Mouse (Mus musculus) G1E-ER4 (cell line): ENCODE data around the gene Gm3182. TPM values are rescaled to one million over a fixed set of nuclear protein-coding genes. Genes with fewer than 3 reads are reported as not detected.
"Not testable (repeated sequence)": the region's sequence is repeated elsewhere in the genome, so short reads cannot be mapped to it uniquely, and the experiment has no call there.

Source experiments
- GATA1 ChIP-seq: IDR thresholded peaks from one replicate; pipeline ENCODE4 v1.8.0; 2012; ENCODE audit warnings: low read length, inconsistent platforms
- polyA plus RNA-seq: library from polyadenylated mRNA; stranded (reverse); fragments of >175 nt; gene quantifications from 2 replicates; pipeline ENCODE4 v1.2.3, GENCODE M21; 2012

Gm3182 gene
- polyA plus RNA-seq, result not detected in 2 replicates

GRCm38 (mm10) chr14:4481445-4481844, at the start of gene Gm3182:
Gene Gm3182, plus strand, starts transcription at chr14:4481745.
- TF ChIP-seq GATA1, result not testable (repeated sequence)

Other genes with a start within 250 kb of the Gm3182 start
- gene Gm3138, start 232.1 kb upstream of the Gm3182 start, polyA plus RNA-seq, result not detected in 2 replicates
- not detected in 2 replicates for gene Gm3149, start 164.5 kb upstream of the Gm3182 start, polyA plus RNA-seq
- gene 2610042L04Rik, start 147.0 kb upstream of the Gm3182 start, polyA plus RNA-seq, result not detected in 2 replicates
- not detected in 2 replicates for gene Gm3159, start 84.2 kb upstream of the Gm3182 start, polyA plus RNA-seq
- gene Gm3164, start 66.3 kb upstream of the Gm3182 start, polyA plus RNA-seq, result not detected in 2 replicates
- gene Gm3173, start 50.8 kb upstream of the Gm3182 start, polyA plus RNA-seq, result not detected in 2 replicates
- gene Gm3047, start 73.7 kb downstream of the Gm3182 start, polyA plus RNA-seq, result not detected in 2 replicates
- not detected in 2 replicates for gene Gm8159, start 150.6 kb downstream of the Gm3182 start, polyA plus RNA-seq
- gene Gm3239, start 182.4 kb downstream of the Gm3182 start, polyA plus RNA-seq, result not detected in 2 replicates
- not detected in 2 replicates for gene Gm7876, start 227.5 kb downstream of the Gm3182 start, polyA plus RNA-seq
- gene Gm3252, start 245.0 kb downstream of the Gm3182 start, polyA plus RNA-seq, result not detected in 2 replicates